Mouse (Mus musculus): ENCODE measurements at regions not wholly inside any gene's neighbourhood (a gene's known extent, or its start where the extent isn't known, plus 50 kb on each side); places are given as distances from the start of the nearest gene placed in this dataset.

- no peak for TF ChIP-seq CTCF (IDR thresholded peaks at IDR 0.05; ENCODE audit: low read depth)
- no peak for TF ChIP-seq EP300 (IDR thresholded peaks at IDR 0.05; ENCODE audit: low read depth)
Observed at GRCm38 (mm10) chr2:64823905-64824304, 200.9 kb downstream of the Grb14 start.
